Mouse (Mus musculus) monocyte, adult 2 months (primary cell): Measurements from ENCODE around the gene Sema5b.

ENCODE experiments used
- DNase-seq, 2 experiments: peaks; one replicate each; pipeline ENCODE4 v3.0.0; 2022; ENCODE audit warnings: low spot score in 2 of 2, low read depth in 1 of 2

Sema5b gene

DNA sequence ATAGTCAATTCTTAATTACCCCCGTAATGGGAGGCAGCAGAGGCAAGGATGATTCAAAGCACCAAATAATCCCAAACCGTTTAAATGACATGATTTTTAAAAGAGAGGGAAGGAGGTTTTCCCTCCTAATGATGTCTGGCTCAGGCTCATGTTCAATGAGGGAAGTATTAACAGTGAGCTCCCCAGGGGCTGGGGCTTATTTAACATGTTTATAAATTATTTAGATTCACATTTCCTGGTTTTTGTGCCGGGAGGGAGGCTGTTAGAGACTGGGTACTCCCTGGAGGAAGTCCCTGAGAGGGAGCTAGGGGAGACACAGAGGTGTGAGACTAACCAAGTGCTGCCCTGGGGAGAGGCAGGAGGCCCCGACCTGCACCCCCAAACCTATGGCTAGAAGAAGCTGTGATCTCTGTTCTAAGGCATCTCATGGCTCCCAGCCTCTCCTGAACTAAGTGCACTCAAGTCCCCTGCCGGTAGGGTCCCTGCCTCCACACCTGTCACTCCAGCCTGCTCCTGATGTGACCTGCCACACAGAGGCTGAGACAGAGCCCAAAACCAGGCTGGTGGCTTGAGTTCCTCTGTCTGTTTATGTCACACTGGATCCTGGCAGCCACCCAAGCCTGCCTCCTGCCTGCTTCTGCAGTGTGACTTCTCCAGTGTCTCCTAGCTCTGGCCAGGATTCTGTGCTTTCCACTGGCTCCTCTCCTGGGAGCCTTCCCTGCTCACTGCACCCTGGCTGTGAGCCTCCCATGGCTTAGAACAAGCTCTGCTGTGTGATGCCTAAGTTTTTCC, 51.5 kb downstream of the Sema5b start:
- DNase-seq = no peak

DNA sequence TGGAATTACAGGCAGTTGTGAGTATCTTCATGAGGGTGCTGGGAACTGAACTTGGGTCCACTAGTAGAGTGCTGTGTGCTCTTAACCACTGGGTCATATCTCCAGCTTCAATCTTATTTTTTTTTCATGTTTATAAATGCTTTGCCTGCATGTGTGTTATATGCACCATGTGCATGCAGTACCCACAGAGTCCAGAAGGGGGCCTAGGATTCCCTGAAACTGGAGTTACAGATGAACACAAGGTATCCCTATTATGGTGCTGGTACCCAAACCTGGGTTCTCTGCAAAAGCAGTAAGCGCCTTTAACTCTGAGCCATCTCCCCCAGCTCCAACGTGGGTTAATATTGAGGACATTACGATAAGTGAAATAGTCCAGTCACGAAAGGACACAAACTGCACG, 52.5 kb downstream of the Sema5b start:
- no peak for DNase-seq

DNA sequence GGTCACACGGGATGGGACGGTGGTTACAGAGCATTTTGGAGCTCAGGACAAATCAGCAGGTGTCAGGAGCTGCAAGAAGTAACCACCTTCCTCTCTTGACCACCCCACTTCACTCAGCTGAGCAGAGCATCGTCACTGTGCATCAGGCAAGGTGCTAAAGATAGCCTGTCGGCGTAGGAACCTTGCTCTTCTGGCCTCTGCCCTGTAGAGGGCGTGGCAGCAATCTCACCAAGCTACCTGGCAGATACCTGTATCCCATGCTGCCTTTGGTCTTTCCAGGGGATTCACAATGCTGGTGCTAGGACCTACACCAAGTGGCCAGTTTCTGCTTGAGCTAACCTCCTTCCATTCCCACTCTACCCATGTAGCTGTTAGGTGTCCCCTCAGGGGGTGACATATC, 55.3 kb downstream of the Sema5b start:
- DNase-seq = no peak

DNA sequence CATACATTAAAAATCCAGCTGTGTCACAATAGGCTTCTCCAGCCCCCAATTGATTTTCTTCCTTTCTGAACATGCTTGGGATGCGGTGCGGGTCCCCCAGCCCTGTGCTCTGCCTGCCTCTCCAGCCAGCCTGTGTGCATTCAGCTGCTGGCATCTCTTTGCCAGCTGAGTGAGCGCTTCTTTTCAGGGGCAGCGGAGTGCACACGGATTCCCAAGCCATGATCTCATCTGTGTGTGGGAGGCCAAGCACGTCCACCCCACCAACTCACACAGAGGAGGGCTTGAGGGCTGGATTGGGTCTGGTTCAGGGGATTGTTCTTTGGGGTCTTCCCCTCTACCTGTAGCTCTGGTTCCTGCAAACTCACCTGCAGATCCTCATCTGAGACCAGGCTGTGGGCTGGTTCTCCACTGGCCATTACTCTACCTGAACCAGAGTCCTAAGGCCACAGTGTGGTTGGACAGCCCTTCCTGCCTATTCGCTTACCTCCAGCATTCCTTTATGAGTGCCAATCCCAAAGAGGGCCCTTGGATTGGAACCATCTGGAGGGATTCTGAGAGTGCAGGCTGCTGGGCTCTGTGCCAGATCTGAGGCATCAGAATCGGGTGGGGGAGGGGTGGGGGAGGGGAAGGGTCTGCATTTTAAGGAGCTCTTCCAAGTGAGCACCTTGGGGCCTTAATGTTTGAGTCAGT, 55.9 kb downstream of the Sema5b start:
- DNase-seq = no peak

DNA sequence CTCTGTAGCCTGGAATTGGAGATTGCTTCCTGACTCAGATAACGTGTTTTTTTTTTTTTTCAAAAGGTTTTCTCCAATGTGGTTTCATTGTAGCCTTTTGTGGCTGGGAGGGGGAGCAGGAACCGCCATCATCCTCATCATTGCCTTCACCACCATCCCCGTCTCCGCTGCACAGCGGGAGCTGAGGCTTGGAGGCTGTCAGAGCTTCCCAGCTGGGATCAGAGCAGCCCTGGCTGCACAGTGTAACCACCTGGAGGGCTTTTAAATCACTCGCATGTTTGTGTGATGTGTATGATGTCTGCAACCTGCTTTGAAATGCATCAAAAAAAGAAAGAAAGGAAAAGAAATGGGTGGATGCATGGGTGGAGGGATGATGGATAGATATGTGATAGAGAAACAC, 57.0 kb downstream of the Sema5b start:
- no peak for DNase-seq

DNA sequence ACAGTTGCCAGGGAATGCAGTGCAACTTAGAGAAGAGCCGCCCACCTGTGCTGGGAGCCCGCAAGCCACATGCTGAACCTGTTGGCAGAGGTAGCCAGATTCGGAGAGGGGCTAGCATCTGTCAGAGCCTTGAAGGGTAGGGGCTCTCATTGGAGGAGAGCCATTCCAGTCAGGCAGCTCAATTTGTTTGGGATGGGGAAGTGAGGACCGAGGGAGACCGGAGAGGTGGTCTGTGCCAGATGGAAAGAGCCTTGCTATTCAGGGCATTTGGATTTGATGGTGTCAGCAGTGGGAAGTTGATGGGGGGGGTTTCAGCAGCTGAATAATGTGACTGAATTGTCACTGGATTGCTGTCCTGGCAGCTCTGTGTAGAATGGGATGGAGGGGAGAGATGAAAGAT, 57.9 kb downstream of the Sema5b start:
- DNase-seq = no peak

DNA sequence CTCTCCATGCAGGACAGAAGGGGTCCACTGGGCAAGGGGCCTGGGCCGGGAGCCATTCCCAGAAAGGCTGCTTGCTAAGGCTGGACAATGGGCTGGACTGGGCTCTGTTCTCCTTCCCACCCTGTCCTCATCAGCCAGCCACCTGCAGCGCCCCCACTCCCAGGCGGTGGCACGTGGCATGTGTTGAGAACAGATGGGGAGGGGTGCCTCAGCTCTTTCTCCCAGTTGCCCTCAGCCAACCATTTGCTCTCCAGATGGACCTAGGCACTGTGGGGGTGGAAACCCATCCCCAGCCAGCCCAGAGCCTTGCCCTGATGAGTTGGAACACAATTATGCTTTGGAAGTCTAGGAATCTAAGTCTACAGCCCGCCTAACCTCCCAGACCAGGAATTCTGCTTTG, 59.3 kb downstream of the Sema5b start:
- DNase-seq = no peak

DNA sequence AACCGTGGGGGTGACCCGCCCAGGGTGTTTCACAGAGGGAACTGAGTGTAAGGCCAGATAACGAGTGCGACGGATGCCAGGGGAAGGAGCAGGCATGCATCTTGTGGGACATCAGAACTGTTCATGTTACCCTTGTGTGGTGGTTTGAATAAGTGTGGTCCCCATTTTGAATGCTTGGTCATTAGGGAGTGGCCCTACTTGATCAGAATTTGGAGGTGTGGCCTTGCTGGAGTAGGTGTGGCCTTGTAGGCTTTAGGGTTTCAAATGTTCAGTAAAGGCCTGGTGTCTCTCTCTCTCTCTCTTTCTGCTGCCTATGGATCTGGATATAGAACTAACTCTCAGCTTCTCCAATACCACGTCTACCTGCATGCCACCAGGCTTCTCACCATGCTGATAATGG, 60.5 kb downstream of the Sema5b start:
- DNase-seq = no peak

DNA sequence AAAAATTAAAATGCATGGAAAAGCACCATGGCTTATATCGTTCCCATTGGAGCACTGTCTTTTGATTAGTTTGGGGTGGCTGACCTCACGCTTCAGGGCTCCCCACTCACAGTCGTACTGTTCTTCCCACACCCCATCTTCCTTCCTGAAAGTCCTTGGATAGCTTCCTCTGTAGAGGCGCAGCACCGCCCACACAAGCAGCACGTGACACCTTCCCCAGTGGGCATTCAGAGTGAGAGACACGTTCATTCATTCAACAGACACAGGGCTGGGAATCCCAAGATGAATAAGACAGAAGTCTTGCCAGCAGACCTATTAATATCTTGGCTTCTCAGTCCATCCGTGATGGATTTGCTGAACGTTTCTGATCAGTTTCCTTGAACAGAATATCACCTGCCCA, 61.6 kb downstream of the Sema5b start:
- no peak for DNase-seq

DNA sequence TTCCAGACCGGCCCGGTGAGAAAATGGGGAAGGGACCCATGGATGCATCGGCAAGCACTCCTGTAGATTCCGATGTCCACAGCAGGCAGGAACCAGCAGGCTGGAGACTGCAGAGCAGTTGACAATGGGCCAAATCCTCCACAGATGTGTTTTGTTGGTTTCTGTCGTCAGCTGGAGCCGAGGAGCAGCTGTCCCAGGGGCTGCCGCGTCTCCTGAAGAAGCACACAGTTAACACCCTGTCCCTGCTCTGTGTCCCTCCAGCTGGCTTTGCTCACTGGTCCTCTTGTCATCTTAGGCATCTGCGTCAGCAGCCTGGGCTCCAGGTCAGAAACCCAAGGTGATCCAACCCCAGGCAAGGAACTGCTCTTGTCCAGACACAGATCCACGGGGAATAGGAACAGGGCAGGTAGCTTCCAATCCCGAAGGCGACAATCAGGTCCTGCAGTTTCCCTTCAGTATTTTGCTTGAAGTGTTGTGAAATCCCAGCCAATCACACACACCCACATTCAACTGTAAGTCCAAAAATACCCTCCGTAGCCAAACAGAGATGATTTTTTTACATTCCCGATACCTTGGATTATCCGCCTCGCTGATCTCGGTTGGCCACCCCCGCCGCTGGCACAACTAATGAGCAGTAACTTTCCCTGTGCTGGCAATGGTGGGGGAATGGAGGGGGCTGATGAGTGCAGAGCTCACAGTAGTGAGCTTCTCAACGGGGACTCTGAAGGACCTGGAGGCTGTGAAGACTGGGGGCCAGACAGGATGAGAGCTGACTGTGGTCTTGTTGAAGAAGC, 63.0 kb downstream of the Sema5b start:
- no peak for DNase-seq

DNA sequence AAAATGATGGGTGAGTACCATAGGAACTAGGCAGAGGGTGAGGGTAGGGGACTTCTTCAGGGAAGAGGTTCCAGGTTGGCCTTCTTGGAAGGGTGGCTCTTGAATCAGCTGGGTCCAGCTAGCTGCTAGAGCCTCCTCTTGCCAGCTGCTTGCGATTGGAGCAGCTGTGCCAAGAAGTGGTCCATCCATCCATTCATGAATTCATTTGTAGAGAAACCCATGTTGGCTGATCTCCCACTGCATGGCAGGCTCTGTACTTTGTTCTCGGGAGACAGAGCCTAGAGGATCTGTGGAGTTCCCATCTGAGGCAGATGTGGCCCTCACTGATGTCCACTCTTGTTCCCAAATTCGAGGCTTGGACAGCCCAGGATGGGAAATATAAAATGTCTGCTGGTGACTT, 66.3 kb downstream of the Sema5b start:
- DNase-seq = no peak

DNA sequence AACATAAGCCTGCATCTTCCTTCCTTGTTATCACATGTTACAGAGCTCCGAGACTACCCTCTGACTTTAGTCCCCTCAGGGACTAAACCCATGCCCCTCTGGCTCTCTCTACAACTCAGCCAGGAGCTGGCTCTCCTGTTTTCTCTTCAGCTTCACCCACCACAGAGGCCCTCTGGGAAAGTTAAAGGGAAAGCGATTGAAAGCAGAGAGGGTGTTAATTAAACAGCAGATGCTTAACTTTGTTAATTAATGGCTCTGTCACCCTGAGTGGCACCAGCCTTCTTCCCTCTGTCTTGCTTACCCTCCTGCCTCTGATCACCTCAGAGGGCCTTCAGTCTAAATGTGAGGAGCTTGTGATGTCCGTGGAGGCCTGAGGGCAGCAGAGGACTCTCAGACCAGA, 67.3 kb downstream of the Sema5b start:
- no peak for DNase-seq

DNA sequence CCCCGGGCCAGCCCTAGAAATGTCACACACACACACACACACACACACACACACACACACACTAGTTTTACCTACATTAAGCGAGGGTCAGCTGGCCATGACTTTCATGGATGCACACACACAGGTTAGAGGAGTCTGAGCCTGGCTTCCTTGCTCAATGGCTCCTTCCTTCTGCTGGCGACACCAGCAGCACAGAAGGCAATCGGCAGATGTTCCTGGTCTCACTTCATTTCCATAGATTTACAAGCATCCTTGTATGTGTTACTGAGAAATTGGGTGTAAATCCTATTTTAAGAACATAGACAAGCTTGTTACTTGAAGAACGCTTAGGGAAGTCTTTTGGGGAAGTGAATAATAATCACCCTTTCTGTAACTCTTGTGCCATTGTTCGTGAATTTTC, 68.6 kb downstream of the Sema5b start:
- no peak for DNase-seq

DNA sequence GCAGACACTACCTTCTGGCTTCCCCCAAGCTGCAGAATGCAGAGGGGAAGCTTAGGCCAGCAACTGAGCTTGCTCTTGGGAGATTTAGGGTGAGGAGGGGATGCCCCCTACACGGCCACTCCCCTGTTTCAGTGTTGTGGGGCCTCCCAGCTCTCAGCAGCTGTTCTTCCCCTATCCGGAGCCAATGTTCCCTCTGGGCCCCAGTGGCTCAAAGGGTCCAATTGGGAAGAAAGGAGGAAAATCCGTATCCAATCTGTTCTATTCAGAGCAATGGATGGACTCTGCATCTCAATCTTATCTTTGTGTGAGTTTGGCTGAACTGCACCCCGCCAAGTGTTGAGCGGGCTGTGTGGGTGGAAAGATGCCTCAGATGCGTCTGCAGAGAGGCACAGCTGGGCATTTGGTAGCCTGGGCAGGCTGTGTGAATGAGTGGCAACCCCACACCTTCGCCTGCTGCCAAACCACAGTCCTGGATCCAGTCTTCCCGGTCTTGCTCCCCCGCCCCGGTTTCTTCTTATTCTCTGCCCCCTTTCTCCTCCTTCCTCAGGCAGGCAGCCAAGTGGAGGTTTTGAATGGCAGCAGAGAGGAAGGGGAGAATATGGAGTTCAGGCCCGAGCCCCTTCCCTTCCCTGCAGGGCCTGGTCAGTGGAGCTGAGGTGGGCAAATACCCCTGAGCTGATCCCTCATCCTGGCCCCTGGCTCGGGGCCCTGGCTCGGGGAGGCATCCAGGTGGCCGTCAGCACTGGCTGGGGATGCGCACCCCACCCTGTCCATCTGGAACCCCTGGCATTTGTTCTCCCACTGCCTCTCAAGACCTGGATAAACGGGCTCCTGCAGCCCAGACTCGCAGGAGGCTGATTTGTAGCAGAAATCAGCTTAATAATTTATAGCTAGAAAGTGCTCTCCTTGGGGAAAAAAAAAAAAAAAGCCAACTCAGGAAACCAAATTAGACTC, 73.2 kb downstream of the Sema5b start:
- no peak for DNase-seq

DNA sequence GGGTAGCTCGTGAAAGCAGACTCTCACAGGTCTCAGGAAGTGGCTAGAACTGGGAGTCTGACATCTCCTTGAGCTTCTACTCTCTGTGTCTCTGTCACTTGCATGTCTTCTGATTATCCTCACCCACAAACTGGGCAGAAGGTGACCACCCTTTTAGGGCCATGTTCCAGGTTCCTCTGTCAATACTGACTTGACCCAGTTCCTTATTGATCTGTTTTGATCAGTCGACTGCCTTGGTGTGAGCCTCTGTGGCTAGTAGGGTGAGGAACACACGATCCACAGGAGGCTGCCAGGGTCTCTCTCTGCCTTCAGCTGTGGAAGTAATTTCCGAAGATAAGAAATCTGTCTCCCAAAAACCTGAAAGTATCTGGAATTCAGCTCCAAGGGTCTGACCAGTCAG, 76.8 kb downstream of the Sema5b start:
- DNase-seq = no peak

DNA sequence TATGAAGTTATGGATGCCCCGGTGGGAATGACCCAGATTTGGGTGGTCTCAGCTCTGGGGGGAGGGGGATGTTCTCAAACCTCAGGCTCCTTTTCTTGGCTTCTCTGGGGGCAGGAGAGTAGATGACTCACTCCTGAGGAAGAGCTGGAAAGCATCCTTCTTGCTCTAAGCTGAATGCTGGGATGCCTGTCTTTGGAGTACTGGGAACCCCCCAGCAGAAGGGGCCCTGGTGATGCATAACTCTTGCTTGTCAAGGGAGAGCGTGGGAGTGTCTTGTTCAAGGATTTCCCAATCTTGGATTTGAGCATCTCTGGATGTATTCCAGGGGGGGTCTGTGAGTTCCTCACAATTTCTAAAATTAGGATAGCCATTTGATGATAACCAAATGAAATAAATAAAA, 82.1 kb downstream of the Sema5b start:
- no peak for DNase-seq

DNA sequence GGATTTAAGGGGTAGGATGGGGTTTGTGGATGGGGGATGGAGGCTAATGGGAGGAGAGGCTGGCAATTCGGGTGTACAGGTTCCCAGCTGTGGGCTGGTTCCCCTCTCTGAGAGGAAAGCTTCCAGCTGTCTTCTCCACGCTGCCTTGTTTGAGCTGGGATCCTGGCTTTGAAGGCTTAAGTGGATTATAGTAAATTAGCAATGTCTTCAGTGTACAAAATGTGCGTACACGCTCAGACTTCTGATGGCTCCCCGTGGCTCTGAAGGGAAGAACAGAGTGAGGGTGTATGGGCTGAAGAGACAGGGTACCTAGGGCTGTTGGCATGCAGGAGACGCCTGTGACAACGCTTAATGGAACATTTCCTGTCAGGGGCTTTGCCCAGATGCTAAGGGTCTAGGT, 83.0 kb downstream of the Sema5b start:
- DNase-seq = no peak

DNA sequence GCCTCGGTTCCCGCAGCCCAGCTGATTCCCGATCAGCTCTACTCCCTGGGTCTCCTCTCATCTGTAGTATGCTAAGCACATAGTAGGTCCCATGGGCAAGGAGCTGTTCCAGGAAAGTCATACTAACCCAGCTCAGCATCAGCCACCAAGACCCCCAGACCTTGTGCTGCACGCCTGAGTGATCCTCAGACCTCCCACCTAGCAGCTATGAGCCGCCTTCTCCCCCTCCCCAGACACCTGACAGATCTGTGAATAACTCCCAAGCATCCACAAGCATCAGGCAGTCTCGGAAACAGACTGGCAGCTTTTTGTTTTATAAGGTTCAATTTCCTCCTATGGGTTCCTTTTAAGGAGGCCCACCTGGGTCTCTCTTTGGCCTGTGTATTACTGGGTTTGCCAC, 83.9 kb downstream of the Sema5b start:
- DNase-seq = no peak

DNA sequence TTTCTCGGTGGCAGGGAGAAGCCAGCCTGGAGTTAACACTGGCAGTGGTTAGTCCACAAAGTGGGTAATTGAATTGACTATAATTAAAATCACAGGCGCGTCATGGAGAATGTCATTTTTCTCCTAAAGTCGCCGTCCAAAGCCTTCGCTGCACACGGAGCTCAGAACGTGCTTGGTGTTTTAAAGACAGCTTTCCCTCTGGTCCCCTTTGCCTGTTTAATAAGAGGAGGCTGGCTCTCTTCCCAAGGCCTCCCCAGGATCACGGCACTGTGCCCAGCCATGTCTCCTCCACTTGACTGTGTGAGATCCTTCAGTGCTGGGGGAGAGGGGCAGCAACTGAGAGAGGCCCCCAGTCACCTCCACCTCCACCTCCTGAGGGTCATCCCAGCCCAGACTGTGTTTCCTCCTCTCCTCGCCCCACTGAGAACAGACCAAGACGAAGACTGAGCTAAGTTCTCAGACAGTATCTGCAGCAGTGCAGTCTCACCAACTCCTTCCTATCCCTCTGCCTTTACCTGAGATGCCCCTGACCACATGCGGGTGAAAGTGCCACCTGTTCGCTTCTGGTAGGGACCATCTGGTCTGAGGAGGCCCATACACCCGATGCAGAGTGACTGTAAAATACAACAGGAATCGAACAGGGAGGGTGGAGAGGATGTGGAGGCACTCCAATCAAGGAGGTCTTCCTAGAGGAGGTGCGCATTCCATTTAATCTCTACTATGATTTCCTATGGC, 84.5 kb downstream of the Sema5b start:
- DNase-seq = no peak

DNA sequence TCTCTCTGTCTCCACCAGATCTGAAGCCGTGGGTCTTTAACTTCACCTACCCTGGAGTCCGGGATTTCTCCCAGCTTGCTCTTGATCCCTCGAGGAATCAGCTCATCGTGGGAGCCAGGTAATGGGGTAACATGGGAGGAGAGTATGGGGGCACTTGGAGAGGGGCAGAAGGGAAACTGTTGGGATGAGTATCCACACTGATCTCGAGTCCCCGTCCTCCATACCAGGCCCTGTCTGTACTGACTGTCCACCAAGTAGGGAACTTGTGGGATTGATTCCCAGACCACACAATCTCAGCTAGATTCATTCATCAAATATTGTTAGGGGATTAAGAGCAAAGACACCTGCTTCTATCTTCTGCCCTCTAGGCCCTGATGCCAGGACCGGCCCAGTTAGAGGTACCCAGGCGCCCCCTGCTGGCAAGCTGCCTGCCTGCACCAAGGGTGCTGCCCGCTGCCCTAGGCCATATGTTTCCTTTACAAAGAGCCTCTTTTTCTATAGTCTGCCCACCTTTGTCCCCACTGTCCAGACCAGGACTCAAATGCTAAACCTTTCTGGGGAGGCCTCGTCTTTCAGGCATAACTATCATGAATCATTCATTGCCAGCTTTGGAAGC, 87.2 kb downstream of the Sema5b start:
- DNase-seq = no peak
